Mouse (Mus musculus) embryo, embryonic 9.5 days (tissue): ENCODE results near the gene Tnks2.
"Not testable (repeated sequence)": the region's sequence is repeated elsewhere in the genome, so short reads cannot be mapped to it uniquely, and the experiment has no call there.

Source experiments
- DNase-seq: peaks from one replicate; pipeline ENCODE4 v3.0.0-alpha.2; 2017; ENCODE audit errors: extremely low spot score

The Tnks2 gene

DNA sequence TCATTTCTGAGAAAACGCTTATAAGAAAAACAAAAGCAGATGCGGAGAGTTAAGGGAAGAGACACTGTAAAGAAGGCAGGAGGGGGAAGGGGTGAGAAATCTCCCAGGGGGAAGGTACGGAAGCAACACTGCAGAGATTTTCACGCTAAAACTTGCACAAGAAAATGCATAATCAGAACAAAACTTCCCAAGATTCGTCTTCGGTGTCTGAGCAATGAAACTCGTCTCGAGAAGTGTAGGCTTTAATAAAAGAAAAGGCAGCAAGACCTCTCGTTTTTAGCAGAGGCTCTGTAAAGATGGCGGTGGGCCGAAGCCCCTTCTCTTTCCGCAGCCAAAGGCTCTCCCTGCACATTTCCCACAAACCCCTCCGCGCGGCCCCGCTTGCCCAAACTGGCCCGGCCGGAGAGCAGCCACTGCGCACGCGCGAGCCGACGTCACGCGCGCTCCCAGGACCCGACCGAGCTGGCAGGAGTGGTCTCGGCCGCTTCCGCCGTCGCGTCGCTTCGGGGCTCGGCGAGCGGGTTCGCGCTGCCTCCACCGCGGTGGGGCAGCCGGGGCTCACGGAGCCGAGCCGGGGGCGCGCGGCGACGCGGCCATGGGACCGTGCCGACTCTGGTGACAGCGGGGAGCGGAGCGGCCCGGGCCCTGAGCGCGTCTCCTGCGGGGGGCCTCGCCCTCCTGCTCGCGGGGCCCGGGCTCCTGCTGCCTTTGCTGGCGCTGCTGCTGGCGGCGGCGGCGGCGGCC, at the start of gene Tnks2:
Gene Tnks2, plus strand, starts transcription at position 445 of the 744 bp plus-strand sequence.
- peak; percentile 99 for DNase-seq

DNA sequence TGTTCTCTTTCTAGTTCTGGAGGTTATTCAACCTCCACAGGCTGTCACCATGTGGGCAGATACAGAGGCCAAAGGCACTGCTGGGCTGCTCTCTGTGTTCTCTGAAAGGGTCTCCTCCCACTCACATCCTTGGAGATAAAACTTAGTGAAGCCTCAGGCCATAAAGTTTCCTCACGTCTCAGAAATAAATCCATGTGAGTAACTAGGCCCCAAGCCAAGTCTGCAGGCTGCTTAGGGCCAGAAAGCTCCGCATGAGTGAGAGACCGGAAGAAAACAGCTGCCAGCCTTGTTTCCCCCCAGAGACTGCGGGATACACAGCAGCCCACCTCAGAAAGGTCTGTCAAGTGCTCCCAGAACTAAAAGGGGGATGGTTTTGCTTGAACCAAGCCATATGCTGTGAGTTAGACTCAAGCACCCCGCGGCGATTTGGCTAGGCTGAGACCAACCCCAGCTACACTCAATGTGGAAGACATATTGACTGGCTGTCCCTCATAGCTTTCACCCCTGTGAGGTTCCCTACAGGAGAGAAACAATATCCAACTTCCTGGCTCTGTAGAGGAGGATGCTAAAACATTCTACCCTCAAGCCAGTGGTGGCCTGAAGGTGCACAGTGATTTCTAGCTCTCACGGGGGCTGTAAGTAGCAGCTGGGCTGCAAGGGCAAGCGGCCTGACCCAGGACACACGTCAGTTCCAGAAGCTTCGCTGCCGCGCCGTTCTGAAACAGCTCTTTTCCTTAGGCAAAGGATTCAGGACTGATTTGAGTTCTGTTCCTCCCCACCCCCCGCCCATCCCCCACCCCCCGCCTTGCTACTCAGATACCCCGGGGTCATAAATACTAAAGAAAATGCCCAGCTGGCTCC, 43.9 kb upstream of the Tnks2 start:
- no peak for DNase-seq

DNA sequence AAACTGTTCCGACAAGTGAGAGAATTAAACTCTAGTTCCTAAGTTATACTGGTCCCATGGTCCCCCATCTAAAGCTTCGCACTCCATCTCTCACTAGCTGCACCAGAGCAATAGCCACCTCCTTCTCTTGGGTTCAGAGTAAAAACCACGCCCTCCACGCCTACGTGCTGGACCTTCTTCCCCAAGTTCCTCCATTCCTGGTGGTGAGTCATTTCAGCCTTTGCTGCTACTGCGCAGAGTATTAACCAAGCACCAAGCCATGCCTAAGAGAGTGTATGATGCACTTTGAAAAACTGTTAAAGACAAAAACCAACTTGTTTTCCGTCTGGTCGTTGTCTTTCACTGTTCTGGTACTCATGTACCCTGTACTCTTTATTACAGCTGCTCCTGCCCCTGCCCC, 41.4 kb upstream of the Tnks2 start:
- DNase-seq: no peak

DNA sequence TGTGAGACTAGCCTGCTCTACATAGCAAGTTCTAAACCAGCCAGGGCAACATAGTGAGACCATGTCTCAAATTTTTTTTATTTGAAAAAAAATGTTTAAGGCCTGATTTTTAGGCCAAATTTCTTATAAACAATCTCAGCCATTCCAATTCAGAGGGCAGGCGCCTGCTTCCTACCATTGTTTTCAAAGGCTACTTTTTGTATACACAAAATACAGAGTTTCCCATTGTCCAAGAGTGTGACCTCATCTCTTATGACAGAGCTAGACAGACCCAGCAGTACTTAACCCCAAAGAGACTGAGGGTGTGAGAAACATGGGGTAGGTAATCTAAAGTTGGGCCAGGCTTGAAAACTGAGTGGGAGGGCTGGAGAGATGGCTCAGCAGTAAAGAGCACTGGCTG, 40.6 kb upstream of the Tnks2 start:
- no peak for DNase-seq

DNA sequence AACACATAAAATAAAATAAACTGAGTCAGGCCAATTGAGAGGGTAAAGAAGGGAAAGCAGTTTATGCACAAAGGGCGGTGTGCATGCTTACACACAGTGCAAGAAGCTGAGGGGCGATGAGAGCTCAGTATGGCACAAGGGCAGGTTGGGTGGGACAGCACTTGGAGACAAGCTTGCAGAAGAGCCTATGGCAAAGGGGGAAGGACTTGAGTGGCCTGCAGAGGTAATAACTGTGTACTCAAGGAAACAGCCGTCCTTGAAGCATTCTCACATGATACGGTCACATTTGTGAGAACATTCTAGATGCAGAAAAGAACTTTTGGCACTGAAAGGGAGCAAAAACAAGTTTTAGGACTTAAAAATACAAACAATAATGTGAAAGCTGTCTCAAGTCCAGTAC, 40.0 kb upstream of the Tnks2 start:
- no peak for DNase-seq

DNA sequence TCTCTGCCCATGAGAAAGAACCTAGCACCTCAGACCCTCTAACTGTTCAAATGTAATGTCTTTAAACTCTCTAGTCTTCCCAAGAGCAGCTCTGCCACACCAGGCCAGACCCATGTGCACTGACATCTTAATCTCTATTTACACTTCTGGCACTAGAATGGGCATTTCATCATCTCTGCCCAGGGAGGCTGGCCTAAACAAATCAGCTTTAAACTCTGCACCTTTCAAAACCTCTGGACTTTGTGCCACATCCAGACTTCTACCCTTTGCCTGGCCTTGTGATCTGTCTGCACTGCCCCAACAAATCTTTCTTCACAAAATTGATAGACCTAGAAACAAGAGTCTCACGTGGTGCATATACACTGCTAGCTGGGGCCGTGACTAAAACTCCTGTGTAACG, 38.8 kb upstream of the Tnks2 start:
- DNase-seq: no peak

DNA sequence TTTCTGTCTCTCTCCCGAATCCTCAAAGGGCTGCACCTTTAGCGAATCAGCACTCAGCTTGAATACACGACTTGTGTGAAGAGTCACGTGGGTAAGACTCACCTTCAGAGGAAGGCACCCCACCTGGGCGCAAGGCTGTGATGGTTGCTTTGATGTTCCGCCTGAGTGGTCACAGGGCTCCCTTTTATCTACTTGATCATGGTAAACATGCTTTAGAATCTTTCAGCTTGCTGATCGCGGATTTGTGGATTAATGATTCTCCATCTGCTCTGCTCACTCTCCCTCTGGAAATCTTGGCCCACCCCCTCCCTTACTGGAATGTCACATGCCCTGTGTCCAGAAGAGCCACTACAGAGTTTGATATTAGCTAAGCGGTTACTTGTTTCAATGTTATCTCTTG, 37.1 kb upstream of the Tnks2 start:
- DNase-seq: no peak

DNA sequence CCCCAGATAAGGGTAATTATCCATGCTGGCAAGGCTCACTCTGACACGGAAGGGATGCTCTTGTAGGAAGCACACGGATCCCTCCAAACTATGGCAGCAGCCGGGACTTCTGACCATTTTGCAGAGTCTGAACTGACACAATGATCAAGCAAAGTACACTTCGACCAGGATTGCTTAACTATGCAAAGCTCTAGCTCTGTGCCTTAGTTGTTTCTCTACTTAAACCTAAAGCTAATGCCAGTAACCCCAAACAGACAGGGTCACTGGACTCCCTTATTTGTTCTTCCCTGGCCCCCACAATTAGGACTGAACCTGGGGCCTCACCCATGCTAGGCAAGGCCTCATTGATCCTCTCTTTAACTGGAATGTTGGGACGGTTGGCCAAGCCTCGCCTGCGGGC, 33.7 kb upstream of the Tnks2 start:
- DNase-seq: no peak

DNA sequence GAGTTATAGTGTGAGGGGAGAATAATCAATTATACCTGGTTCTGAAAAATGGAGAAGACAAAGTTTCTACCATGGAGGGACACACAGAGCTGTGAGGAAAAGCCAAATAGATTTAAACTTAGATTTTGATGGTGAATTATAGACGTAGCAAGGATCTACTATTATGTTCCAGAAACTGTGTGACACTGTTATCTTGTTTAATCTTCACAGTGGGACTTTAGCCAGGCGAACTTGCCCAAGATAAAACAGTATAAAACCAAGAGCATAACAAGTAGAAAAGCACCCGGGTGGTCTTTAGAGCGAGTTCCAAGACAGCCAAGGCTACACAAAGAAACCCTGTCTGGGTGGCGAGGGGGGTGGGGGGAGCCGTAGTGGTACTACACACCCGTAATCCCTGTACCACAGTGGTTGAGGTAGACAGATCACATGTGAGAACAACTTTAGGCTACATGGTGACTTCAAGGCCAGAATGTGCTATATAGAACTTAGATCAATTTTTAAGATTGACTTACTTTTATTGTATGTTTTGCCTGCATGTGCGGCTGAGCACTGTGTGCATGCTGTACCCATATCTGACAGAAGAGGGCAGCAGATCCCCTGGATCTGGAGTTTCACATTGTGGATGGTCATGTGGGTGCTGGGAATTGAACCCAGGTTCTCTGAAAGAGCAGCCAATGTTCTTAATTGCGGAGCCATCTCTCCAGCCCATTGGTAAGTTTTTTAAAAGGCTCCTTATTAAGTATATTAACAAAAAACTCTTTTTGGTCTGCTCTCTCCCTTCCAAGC, 32.0 kb upstream of the Tnks2 start:
- no peak for DNase-seq

DNA sequence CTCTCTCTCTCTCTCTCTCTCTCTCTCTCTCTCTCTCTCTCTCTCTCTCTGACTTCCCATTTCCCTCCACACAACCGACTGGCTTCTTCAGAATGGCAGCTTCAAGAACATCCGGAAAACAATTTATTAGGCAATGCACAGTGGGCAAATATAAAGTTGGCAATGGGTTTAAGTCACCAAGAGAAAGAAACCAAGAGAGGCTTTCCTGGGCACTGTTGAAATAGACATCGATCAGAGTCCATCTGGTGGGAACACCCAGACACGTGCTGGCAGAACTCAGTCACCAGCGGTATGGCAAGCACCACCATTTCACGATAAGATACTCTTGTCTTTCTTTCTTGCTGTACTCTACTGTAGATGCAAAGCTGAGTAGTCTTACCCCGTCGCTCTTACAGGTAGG, 30.6 kb upstream of the Tnks2 start:
- no peak for DNase-seq

DNA sequence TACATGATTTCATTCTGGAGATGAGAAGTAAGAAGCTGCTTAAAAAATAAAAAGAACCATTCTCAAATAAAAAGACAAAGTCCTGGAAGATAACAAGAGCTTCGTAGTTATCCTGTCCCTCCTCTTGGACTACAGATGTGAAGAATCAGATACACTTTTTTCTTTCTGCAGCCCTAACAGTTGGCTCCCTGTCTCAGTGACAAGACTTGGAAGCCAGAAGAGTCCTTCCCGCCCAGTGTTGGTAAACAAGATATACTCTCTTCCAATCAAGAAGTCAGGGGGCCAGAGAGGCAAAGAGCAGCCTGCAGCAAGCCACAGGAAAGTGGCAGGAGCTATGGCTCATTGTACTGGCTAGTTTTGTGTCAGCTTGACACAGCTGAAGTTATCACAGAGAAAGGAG, 27.2 kb upstream of the Tnks2 start:
- DNase-seq: no peak

DNA sequence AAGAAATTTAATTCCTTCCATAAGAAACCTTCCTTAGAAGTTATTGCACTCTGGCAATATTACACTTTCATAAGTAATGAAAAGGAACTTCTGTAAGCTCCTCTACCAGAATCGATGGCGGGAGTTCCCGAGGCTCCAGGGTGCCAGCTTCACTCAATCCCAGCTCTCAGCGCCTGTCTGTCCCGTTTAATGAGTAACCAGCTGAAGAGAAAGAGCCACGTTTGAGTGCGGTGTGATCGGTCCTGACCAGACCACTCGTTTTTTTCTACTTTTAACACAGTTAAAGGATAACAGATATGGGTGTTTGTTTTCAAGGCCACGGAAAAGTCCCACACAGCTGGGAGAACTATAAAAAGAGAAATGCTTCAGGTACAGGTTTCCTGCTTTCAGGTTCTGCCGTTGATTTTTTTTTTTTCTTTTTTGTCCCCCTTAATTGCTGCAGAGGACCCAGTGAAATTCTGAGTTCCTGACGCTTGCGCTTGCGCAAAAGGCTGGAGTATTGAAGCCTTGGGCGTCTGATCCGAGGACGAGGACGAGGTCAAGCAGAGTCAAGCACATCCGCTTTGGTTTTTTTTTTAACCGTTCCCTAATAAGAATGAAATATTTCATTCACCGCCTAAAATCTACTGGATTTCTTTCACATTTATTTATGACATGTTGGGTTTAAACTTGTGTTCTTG, 25.5 kb upstream of the Tnks2 start:
- DNase-seq: no peak

DNA sequence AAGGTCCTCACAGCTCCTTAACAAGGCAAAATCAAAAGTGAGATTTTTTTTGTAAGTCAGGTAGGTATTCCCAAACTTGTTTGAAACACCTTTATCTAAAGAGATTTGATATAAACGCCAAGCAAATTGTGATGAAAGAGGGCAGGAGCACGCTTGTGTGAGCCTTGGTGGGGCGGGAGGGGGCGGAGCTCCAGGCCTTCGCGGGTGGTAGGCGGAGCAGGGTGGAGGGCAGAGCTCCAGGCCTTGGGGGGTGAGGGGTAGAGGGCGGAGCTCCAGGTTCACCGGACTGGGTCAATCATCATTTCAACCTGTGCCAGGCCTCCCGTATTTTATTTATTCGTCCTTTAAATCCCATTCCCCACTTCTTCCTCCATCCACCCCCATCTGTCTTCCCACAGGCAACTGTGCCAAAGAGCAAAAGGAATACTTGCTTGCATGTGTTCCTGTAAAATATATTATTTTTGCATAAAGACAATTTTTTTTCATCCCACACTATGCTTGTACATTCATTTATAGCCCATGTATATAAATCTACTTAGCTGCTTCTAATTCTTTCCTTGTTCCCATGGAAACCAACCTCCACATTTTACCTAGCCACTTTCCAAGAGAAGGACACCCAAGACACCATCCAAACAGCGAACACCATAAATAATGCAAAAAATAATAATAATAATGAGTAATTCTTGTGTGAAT, 24.4 kb upstream of the Tnks2 start:
- no peak for DNase-seq

DNA sequence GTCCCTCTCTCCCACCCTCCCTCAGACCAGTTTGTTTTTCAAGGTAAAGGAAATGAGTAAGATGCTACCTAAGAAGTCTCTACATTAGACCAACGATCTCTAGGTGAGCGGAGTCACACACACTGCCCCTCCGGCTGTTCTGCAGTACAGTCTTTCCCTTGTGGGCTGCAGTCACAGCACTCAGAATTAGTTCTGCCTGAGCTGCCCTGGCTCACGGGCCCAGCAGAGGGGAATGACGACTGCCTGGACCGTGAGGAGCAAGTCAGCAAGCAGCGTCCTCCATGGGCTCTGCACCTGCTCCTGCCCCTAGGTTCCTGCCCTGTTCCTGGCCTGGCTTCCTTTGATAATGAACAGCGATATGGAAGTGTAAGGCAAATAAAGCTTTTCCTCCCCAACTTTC, 22.0 kb upstream of the Tnks2 start:
- DNase-seq: no peak

DNA sequence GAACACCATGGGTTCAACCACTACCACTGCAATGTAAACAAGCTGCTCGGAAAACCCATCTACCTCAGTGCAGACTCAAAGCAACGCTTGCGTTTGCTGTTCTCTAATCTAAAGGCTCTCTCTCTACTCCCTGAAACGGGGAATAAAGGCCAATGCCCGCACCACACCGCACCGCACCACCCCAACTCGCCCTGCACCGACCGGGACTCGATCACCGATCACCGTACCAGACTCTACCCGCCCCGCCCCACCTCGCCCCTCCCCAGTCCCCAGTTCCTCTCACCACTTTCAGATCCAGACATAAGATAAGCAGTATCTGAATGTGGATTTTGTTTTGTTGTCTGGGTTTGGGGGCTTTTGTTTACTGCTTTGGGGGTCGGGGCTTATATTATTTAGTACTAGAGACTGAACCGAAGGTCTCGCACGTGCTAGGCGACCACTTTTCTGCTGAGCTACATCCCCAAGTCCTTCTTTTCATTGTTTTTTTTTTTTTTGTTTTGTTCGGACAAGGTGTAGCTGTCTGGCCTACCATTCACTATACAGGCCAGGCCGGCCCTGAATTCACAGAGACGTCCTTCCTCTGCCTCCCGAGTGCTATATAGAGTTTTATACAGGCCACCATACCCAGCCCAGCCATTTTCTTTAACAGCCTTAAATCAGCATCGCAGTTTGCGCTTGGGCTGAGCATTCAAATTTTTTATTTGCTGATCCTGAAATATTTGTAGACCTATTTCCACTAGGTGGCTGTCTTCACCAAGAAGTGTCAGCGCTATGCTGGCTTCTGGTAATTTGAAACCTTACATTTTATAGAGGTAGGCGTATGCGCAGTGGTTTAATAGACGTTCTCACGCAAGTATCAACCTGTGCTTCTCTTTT, 18.4 kb upstream of the Tnks2 start:
- DNase-seq: peak; percentile 59

DNA sequence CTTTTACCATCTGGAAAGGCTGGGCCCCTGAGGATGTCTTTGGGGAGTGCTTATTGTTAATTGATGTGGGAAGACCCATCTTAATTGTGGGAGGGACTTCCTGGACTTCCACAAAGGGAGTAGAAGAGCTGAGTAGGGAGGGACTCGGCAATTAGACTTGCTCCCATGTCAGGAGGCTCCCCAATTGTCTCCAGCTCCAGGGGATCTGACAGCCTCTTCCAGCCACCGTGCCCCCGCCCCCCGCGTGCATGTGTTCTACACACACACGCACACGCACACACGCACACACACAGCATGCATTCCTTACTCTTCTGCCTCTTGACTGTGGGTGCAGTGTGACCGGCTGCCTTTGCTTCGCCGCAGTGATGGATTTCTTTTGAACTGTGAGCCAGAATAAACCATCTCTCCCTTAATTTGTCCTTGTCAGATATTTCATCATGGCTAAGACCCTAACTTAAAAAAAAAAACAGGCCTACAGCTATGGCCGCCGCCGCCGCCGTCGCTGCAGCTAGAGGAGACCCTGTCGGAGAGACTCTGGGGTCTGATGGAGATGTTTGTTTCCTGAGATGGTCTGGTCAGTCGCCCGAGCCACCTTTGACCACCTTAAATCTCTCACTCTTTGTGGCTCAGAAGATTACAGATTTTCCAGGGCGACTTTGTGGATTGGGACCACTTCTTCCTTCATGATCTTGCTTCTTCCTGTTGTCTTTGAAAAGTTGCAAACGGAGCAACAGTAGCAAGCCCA, 15.7 kb upstream of the Tnks2 start:
- peak; percentile 66 for DNase-seq

DNA sequence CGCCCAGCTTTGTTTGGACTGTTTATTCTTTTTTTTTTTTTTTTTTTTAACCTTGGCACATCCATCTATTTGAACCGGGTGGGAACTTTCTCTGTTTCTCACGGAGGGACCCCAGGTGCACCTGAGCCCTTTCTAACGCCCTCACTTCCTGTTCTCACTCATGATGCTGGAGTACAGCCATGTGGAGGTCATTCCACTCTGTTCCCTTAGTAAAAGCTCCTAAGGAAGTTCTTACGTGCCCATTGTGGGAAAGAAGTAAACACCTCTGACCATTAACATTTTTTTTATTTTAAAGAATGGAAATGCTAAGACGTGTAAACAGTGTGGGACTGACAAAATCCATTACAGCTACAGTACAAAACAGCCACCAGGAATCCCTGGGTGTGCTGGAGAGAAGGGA, 14.8 kb upstream of the Tnks2 start:
- no peak for DNase-seq

DNA sequence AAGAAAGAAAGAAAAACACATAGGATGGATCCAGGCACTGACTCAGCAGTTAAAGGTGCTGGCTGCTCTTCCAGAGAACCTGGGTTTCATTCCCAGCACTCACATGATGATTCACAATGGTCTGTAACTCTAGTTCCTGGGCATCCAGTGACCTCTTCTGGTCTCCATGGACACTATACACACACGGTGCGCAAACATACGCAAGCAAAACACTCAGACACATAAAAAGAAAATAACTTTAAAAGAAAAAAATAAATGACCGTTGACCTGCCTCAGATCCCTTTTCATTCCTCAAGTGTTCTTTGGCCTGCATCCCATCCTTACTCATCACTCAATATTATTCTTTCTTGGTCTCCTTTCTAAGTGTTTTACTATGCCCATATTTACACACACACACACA, 13.6 kb upstream of the Tnks2 start:
- no peak for DNase-seq

DNA sequence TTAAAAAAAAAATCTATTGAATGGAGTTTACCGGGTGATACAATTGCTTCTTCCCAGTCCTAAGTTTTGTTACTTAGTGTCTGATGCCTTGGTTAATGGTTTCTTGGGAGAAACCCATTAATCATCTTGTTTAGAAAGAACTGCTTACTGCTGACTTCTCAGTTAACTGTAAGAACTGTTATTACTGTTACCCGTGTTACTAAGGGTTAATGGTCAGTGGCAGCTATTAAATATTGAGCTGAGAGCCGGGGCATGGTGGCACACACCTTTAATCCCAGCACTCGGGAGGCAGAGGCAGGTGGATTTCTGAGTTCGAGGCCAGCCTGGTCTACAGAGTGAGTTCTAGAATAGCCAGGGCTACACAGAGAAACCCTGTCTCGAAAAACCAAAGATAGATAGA, 12.7 kb upstream of the Tnks2 start:
- DNase-seq: not testable (repeated sequence)

DNA sequence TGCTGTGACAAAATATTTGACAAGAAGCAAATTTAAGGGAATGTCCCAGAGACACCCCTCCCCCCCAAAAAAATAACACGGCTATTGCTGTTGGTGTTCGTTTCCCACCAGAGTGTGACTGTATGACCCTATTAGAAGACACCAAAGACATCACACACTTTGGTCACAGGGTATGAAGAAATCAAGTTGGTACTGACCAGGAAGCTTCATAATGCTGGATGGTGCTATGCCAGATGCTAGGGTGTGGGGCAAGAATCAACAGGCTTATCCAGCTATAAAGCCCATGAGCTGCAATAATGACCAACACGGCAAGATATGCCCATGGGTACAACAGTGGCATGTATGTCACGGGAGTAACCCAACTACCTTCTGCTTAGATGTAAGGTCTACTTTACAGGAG, 11.3 kb upstream of the Tnks2 start:
- no peak for DNase-seq
